Mouse (Mus musculus) ES-E14 (cell line): ENCODE measurements around the gene Pdxp. TPM values are rescaled to one million over a fixed set of nuclear protein-coding genes. Genes with fewer than 3 reads are reported as not detected.

Experiments used
- DNase-seq: peaks from one replicate; pipeline ENCODE4 v3.0.0-alpha.2; 2013; ENCODE audit warnings: low read depth, low spot score
- H3K27ac ChIP-seq: 2 replicates; pipeline ENCODE4 v1.5.1; 2012; ENCODE audit warnings: low read depth, mild to moderate bottlenecking, low read length, moderate library complexity, mixed read lengths; ENCODE audit not compliant: poor library complexity, insufficient read depth, severe bottlenecking
- H3K36me3 ChIP-seq: 2 replicates; pipeline ENCODE4 v1.6.1; 2012; ENCODE audit warnings: mild to moderate bottlenecking, low read length, moderate library complexity, mixed read lengths; ENCODE audit not compliant: control insufficient read depth, poor library complexity, insufficient read depth, severe bottlenecking
- H3K4me1 ChIP-seq, 2 experiments: fragments of 150-350 bp in 1 of 2; sonication (generic) in 1 of 2; 2 replicates each; pipeline ENCODE4 v1.6.1; 2012; ENCODE audit warnings: low read length in 2 of 2, mild to moderate bottlenecking in 1 of 2, mixed read lengths in 1 of 2; ENCODE audit not compliant: control insufficient read depth in 2 of 2, insufficient read depth in 2 of 2, poor library complexity in 1 of 2
- H3K4me3 ChIP-seq, 2 experiments: fragments of 150-350 bp in 1 of 2; sonication (generic) in 1 of 2; 2 replicates each; pipeline ENCODE4 v1.5.1; 2012; ENCODE audit warnings: low read length in 2 of 2, low read depth in 1 of 2, mild to moderate bottlenecking in 1 of 2, mixed read lengths in 1 of 2; ENCODE audit not compliant: insufficient read depth in 1 of 2, poor library complexity in 1 of 2, severe bottlenecking in 1 of 2
- H3K9ac ChIP-seq: 2 replicates; pipeline ENCODE4 v1.6.1; 2012; ENCODE audit warnings: low read depth, mild to moderate bottlenecking, low read length, mixed read lengths; ENCODE audit not compliant: poor library complexity, insufficient read depth, severe bottlenecking
- H3K9me3 ChIP-seq: fragments of 150-350 bp; sonication (generic); 2 replicates; pipeline ENCODE4 v1.6.1; 2012; ENCODE audit warnings: low read depth, mild to moderate bottlenecking, low read length; ENCODE audit not compliant: control insufficient read depth, insufficient read depth
- CHD2 ChIP-seq: IDR thresholded peaks from 2 replicates; pipeline ENCODE4 v1.6.1; 2014; ENCODE audit warnings: mild to moderate bottlenecking, low read depth, low read length, inconsistent platforms
- HCFC1 ChIP-seq: IDR thresholded peaks from 2 replicates; pipeline ENCODE4 v1.6.1; 2012; ENCODE audit warnings: low read length, inconsistent platforms, borderline replicate concordance; ENCODE audit not compliant: insufficient read depth
- MAFK ChIP-seq: IDR thresholded peaks from 2 replicates; pipeline ENCODE4 v1.6.1; 2014; ENCODE audit warnings: mild to moderate bottlenecking, low read depth, low read length, inconsistent platforms; ENCODE audit not compliant: insufficient read depth
- ZC3H11A ChIP-seq: IDR thresholded peaks from 2 replicates; pipeline ENCODE4 v1.6.1; 2012; ENCODE audit warnings: low read depth, mild to moderate bottlenecking, inconsistent platforms, low read length, borderline replicate concordance
- ZNF384 ChIP-seq: IDR thresholded peaks from 2 replicates; pipeline ENCODE4 v1.6.1; 2012; ENCODE audit warnings: low read depth, low read length, inconsistent platforms
- in situ Hi-C, 2 experiments: fragments of 600-800 bp; cut with MboI; formaldehyde crosslinking; loops; one replicate each; pipeline ENCODE4 v1.15.1; 2025; ENCODE audit warnings: low sequenced_read_pairs in 2 of 2, inconsistent platforms in 1 of 2; ENCODE audit not compliant: unreplicated experiment in 2 of 2
- total RNA-seq: library from RNA; depleted of rRNA; stranded (reverse); fragments of 300-350 nt; gene quantifications from 2 replicates; pipeline ENCODE4 v1.2.3, GENCODE M21; 2012

Gene Pdxp
- total RNA-seq, 1 experiment: 15.8 TPM

DNA sequence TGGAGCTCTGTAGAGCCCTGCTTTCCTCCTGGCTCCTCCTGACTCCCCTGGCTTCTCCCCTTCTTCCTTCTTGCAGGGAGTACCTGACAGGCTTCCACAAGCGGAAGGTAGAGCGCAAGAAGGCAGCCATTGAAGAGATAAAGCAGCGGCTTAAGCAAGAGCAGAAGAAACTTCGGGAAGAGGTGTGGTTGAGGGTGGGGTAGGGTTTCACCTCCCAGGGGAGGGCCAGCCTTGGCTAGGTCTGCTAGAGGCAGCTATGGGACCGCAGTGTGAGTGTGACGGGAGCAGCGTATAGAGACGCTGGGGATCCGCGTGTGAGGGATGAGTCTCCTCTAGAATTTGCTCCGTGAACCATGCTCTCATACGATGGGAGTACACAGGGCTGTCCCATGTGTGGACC is 22.7 kb downstream of the Pdxp start:
- no peak overlapping the region for H3K27ac ChIP-seq
- H3K4me3 ChIP-seq: peak overlapping the region; percentile 19 to 75; a peak in 2 of 4 replicates
- peak overlapping the region; percentile 43 for H3K9ac ChIP-seq
- peaks cover 42% of the 10 kb centered on the region for H3K36me3 ChIP-seq
- peaks cover 0 to 12% of the 10 kb centered on the region in 2 experiments; a peak in 1 of 4 replicates for H3K4me1 ChIP-seq
- in situ Hi-C loops: no loop called here
- no peaks in the 10 kb centered on the region for H3K9me3 ChIP-seq
- no peak for DNase-seq
- TF ChIP-seq MAFK: no peak
- no peak for TF ChIP-seq ZNF384
- TF ChIP-seq HCFC1: no peak
- TF ChIP-seq ZC3H11A: no peak
- no peak for TF ChIP-seq CHD2

DNA sequence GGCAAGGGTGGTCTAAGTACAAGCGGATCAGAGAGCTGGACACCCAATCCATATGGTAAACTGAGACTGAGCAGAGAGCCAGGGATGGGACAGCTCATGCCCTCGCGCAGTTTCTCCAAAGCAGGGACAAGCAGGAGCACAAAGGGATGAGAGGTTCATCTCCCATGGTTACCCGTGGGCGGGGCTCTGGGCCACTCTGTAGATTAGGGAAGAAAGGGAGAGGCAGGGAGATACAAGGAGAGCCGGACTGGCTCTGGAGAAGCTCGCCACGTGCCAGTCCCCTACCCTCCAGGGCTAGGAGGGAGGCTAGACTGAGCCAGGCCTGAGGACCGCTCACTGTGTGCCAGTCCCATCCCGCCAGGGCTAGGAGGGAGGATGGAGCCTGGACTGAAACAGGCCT is 23.6 kb downstream of the Pdxp start:
- in situ Hi-C loops: no loop called here
- DNase-seq: no peak
- Histone ChIP-seq H3K9ac (0 out of 2 replicates have a peak overlapping the region, but pooled peaks have one; percentile 3), H3K36me3 (peaks cover 47% of the 10 kb centered on the region), H3K4me1 (peaks cover 0 to 15% of the 10 kb centered on the region in 2 experiments; a peak in 1 of 4 replicates), H3K27ac (no peak overlapping the region), H3K9me3 (no peaks in the 10 kb centered on the region), H3K4me3 (peak overlapping the region in 1 of 2 experiments; percentile 15; a peak in 1 of 4 replicates)
- TF ChIP-seq CHD2 (no peak), MAFK (no peak), ZC3H11A (no peak), ZNF384 (no peak), HCFC1 (no peak)

DNA sequence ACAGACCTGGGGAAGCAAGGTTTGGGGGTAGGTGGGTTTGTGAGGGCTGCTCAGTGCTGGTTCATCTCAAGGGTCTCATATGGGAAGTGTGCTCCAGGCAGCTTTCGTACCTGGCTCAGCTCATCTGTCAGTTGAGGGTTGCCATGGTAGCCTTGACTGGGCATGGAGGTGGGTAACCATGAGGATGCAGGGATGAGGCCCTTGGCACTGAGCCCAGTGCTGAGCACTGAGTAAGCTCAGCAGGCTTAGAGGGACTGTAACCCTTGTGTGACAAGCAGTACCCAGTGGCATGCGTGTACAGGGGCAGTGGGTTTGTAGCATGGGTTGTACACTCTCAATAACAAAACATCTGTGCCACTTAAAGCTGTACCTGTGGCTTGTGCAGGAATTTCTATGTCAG is 24.2 kb downstream of the Pdxp start:
- peaks cover 47% of the 10 kb centered on the region for H3K36me3 ChIP-seq
- no peak for DNase-seq
- no peak overlapping the region for H3K9ac ChIP-seq
- no peak overlapping the region for H3K27ac ChIP-seq
- H3K4me1 ChIP-seq: peaks cover 1 to 15% of the 10 kb centered on the region in 2 experiments; a peak in 1 of 4 replicates
- H3K9me3 ChIP-seq: no peaks in the 10 kb centered on the region
- no peak overlapping the region for H3K4me3 ChIP-seq
- TF ChIP-seq ZC3H11A: no peak
- no peak for TF ChIP-seq ZNF384
- no peak for TF ChIP-seq CHD2
- no peak for TF ChIP-seq MAFK
- no peak for TF ChIP-seq HCFC1
- in situ Hi-C loops: no loop called here

DNA sequence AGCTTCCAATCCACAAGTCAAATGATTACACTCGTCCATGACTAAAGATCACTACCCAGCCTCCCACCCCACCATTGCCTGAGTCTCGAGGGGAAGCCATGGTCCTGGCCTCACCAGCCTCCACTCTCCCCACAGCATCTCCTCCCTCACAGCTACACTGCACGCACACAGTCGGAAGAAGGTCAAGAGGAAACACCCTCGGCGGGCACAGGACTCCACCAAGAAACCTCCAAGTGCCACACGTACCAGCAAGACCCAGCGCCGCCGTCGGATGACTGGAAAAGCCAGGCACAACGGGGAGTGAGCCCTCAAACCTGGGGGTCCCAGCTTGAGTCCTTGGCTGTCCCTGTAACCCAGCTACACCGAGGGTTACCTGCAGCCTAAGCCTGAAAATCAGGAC is 26.6 kb downstream of the Pdxp start:
- Histone ChIP-seq H3K36me3 (peaks cover 47% of the 10 kb centered on the region), H3K4me3 (no peak overlapping the region), H3K4me1 (peaks cover 1 to 15% of the 10 kb centered on the region in 2 experiments; a peak in 1 of 4 replicates), H3K9me3 (no peaks in the 10 kb centered on the region), H3K9ac (no peak overlapping the region), H3K27ac (no peak overlapping the region)
- in situ Hi-C loops: no loop called here
- no peak for TF ChIP-seq ZNF384
- TF ChIP-seq HCFC1: no peak
- TF ChIP-seq CHD2: no peak
- TF ChIP-seq ZC3H11A: no peak
- no peak for DNase-seq
